Mouse (Mus musculus): Measurements from ENCODE around the gene Ttyh1. TPM values are rescaled to one million over a fixed set of nuclear protein-coding genes. Genes with fewer than 3 reads are reported as not detected.

Gene Ttyh1
- total and polyA plus RNA-seq, 3 experiments: 0.08 to 0.17 TPM; not detected in 1

DNA sequence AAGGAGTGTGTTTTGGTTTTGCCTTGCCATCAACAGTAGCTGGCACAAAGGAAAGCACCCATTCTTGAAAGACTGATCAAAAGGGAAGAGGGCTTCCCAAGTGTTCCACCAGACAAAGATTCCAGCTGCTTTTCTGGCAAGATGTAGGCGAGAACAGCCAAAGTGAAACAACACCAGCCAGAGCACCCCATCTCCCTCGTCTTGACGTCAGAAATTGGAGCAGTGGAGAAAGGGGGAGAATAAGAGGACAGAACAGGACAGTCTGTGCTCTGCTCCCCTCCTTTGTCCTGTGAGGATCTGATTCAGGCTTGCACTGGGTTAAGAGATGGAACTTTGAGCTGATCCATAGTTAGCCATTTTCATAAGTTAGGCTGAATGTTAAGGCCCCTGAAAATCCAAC is 7.4 kb upstream of the Ttyh1 start:
- no peaks in the 10 kb centered on the region for H3K9me3 ChIP-seq (replicated peaks; ENCODE audit: low read length)
- dilution Hi-C loops (cut with MboI; ENCODE audit: extremely low pct_ligation_motif_present, extremely low pct_unique_long_range_greater_than_20kb, low sequenced_read_pairs): no loop called here
- no peaks in the 10 kb centered on the region for H3K79me2 ChIP-seq (replicated peaks; ENCODE audit: control insufficient read depth, extremely low read depth, insufficient read depth, poor library complexity, severe bottlenecking)
- TF ChIP-seq ETS1 (conservative IDR thresholded peaks at IDR 0.05; ENCODE audit: low read depth, low read length): no peak
- TF ChIP-seq CTCF (conservative IDR thresholded peaks at IDR 0.05 in 1 of 2, IDR thresholded peaks at IDR 0.05 in 1 of 2; ENCODE audit: low read depth in 2 of 2, low read length in 2 of 2): no peak
- TF ChIP-seq SIN3A (IDR thresholded peaks at IDR 0.05; ENCODE audit: low read length): no peak
- in situ Hi-C loops (cut with MboI; ENCODE audit: low pct_ligation_motif_present, low pct_unique_long_range_greater_than_20kb, low sequenced_read_pairs): no loop called here
- no peak overlapping the region for H3K4me2 ChIP-seq (ENCODE audit: insufficient read depth, low read depth, poor library complexity, severe bottlenecking)
- H3K9ac ChIP-seq (ENCODE audit: insufficient read depth, low read depth): no peak overlapping the region
- no peaks in the 10 kb centered on the region for H3K27me3 ChIP-seq (replicated peaks)
- DNase-seq (ENCODE audit: extremely low read depth): no peak
- no peaks in the 10 kb centered on the region for H3K4me1 ChIP-seq (ENCODE audit: control insufficient read depth in 1 of 2, insufficient read depth in 2 of 2)
- H3K4me3 ChIP-seq (replicated peaks in 1 of 3; ENCODE audit: low read depth in 2 of 3, low read length in 2 of 3, poor library complexity in 1 of 3): no peak overlapping the region
- H3K27ac ChIP-seq (ENCODE audit: insufficient read depth, low read depth): no peak overlapping the region
- no peaks in the 10 kb centered on the region for H3K36me3 ChIP-seq (replicated peaks in 1 of 2; ENCODE audit: control insufficient read depth in 1 of 2, insufficient read depth in 1 of 2, low read length in 1 of 2)

DNA sequence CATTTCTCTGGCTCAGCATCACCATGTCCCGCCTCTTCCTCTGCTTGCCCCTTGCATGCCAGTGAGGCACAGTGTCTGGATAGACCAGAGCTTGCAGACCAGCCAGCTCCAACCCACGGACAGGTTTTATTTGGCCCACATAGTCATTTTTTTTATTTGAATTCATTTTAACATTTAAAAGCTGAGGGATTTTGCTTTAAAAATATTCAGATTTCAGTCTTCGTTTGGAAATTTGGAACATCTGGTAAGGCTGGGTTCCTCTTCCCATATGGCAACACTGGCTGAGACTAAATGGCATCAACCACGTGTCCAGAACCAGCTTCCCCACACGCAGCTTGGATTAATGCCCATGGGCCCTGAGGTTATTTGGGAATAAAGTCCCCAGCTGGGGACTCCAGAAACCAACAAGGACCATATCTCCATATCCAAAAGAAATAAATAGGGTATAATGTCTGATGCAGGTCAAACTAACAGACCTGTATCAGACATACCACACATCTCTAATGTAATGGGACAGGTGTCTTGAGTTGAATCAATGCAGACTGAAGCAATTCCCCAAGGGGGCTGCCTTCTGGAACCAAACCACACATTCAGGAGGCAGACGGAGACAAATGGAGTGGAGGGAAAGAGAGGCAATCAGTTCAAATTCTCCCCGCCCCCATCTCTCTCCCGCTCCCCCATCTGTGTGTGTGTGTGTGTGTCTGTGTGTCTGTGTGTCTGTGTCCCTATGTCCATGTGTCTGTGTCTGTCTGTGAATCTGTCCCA is 2.0 kb upstream of the Ttyh1 start:
- H3K27ac ChIP-seq (ENCODE audit: insufficient read depth, low read depth): no peak overlapping the region
- H3K27me3 ChIP-seq (replicated peaks): no peaks in the 10 kb centered on the region
- no peak for DNase-seq (ENCODE audit: extremely low read depth)

DNA sequence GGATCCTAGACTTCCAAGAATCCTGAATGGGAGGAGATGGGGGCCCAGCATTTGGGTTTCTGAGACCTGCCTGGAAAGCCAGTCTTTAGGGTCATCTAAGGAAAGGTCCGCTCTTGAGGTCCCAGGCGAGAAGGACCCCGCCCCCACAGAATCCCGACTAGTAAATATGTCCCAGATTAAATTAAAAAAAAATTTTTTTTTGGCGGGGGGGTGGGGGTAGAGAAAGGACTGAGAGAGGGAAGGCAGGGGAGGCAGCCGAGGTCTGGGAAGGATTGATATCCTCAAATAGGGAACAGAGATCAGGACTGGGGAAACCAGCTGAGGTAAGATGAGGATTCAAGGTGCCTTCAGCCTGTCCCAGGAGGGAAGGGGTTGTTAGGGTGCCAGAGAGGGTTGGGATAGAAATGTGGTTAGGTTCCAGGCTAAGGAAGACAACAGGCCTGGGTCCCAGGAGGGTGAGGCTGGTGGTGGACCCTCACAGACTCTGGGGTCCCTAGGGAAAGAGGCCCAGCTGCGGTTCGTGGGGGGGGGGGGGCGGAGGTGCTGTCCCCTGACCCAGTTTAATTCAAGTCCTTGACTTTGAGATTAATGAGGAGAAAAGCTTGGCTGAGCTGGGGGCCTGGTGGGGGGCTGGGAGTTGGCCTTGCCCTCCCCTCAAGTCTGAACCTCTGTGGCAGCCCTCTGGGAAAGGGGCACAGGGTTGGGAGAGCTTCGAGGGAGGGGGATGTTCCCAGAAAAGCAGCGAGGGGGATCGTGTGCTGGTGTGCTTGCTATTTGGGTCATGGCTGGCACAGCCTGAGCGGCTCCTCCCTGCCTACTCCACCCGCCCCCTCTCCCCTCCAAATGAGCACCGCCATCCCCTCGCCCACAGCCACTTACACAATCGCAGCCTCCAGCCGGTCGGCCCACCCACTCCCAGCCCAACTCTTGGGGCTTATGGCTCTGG is 1.0 kb downstream of the Ttyh1 start:
- no peaks in the 10 kb centered on the region for H3K36me3 ChIP-seq (replicated peaks in 1 of 2; ENCODE audit: control insufficient read depth in 1 of 2, insufficient read depth in 1 of 2, low read length in 1 of 2)
- H3K27me3 ChIP-seq (replicated peaks): no peaks in the 10 kb centered on the region
- dilution Hi-C loops (cut with MboI; ENCODE audit: extremely low pct_ligation_motif_present, extremely low pct_unique_long_range_greater_than_20kb, low sequenced_read_pairs) (no loop called here), in situ Hi-C loops (cut with MboI; ENCODE audit: low pct_ligation_motif_present, low pct_unique_long_range_greater_than_20kb, low sequenced_read_pairs) (loop anchor here (10.0 kb wide), 2 partner anchors 305 to 395 kb away; partner anchors contain the start of gene Tnnt1)
- TF ChIP-seq SIN3A (IDR thresholded peaks at IDR 0.05; ENCODE audit: low read length) (no peak), NRF1 (IDR thresholded peaks at IDR 0.05; ENCODE audit: low read depth, low read length) (no peak), MAZ (IDR thresholded peaks at IDR 0.05; ENCODE audit: low read depth, low read length) (no peak), KAT2A (IDR thresholded peaks at IDR 0.05; ENCODE audit: insufficient replicate concordance, low read length) (no peak), MAX (IDR thresholded peaks at IDR 0.05; ENCODE audit: low read length) (no peak), POLR2A (IDR thresholded peaks at IDR 0.05; ENCODE audit: low read depth, low read length) (no peak), IRF4 (IDR thresholded peaks at IDR 0.05; ENCODE audit: low read depth, low read length) (no peak), SMC3 (IDR thresholded peaks at IDR 0.05; ENCODE audit: low read depth, low read length) (no peak), UBTF (IDR thresholded peaks at IDR 0.05; ENCODE audit: low read depth, low read length) (no peak), PAX5 (IDR thresholded peaks at IDR 0.05; ENCODE audit: low read length) (no peak), RCOR1 (conservative IDR thresholded peaks at IDR 0.05; ENCODE audit: low read depth, low read length) (no peak), POLR2AphosphoS2 (IDR thresholded peaks at IDR 0.05; ENCODE audit: low read depth, low read length) (no peak), NELFE (IDR thresholded peaks at IDR 0.05; ENCODE audit: low read depth, low read length) (no peak), EP300 (IDR thresholded peaks at IDR 0.05; ENCODE audit: low read length) (no peak), ZKSCAN1 (IDR thresholded peaks at IDR 0.05; ENCODE audit: borderline replicate concordance, low read depth, low read length) (no peak), TBP (conservative IDR thresholded peaks at IDR 0.05; ENCODE audit: low read depth, low read length) (no peak)
- no peaks in the 10 kb centered on the region for H3K9me3 ChIP-seq (replicated peaks; ENCODE audit: low read length)
- H3K9ac ChIP-seq (ENCODE audit: insufficient read depth, low read depth): no peak overlapping the region
- H3K4me3 ChIP-seq (replicated peaks in 1 of 3; ENCODE audit: low read depth in 2 of 3, low read length in 2 of 3, poor library complexity in 1 of 3): no peak overlapping the region
- H3K79me2 ChIP-seq (replicated peaks; ENCODE audit: control insufficient read depth, extremely low read depth, insufficient read depth, poor library complexity, severe bottlenecking): no peaks in the 10 kb centered on the region
- H3K4me2 ChIP-seq (ENCODE audit: insufficient read depth, low read depth, poor library complexity, severe bottlenecking): no peak overlapping the region
- no peak overlapping the region for H3K27ac ChIP-seq (ENCODE audit: insufficient read depth, low read depth)
- H3K4me1 ChIP-seq (ENCODE audit: control insufficient read depth in 1 of 2, insufficient read depth in 2 of 2): peaks cover 0 to 5% of the 10 kb centered on the region in 2 experiments; a peak in 1 of 4 replicates
- DNase-seq (ENCODE audit: extremely low read depth): no peak

More for the DNA sequence above, 2.0 kb upstream of the Ttyh1 start:
- no peak overlapping the region for H3K9ac ChIP-seq (ENCODE audit: insufficient read depth, low read depth)
- dilution Hi-C loops (cut with MboI; ENCODE audit: extremely low pct_ligation_motif_present, extremely low pct_unique_long_range_greater_than_20kb, low sequenced_read_pairs): no loop called here
- H3K79me2 ChIP-seq (replicated peaks; ENCODE audit: control insufficient read depth, extremely low read depth, insufficient read depth, poor library complexity, severe bottlenecking): no peaks in the 10 kb centered on the region
- H3K4me1 ChIP-seq (ENCODE audit: control insufficient read depth in 1 of 2, insufficient read depth in 2 of 2): peaks cover 0 to 5% of the 10 kb centered on the region in 2 experiments; a peak in 1 of 4 replicates
- H3K36me3 ChIP-seq (replicated peaks in 1 of 2; ENCODE audit: control insufficient read depth in 1 of 2, insufficient read depth in 1 of 2, low read length in 1 of 2): no peaks in the 10 kb centered on the region
- H3K4me2 ChIP-seq (ENCODE audit: insufficient read depth, low read depth, poor library complexity, severe bottlenecking): no peak overlapping the region
- no peak overlapping the region for H3K4me3 ChIP-seq (replicated peaks in 1 of 3; ENCODE audit: low read depth in 2 of 3, low read length in 2 of 3, poor library complexity in 1 of 3)
- in situ Hi-C loops (cut with MboI; ENCODE audit: low pct_ligation_motif_present, low pct_unique_long_range_greater_than_20kb, low sequenced_read_pairs): no loop called here
- TF ChIP-seq MAFK (IDR thresholded peaks at IDR 0.05; ENCODE audit: insufficient replicate concordance, low read length): no peak
- no peak for TF ChIP-seq SIN3A (IDR thresholded peaks at IDR 0.05; ENCODE audit: low read length)
- TF ChIP-seq SMC3 (IDR thresholded peaks at IDR 0.05; ENCODE audit: low read depth, low read length): no peak
- no peak for TF ChIP-seq MXI1 (IDR thresholded peaks at IDR 0.05; ENCODE audit: low read depth, low read length)
- no peak for TF ChIP-seq KAT2A (IDR thresholded peaks at IDR 0.05; ENCODE audit: insufficient replicate concordance, low read length)
- TF ChIP-seq ZNF384 (IDR thresholded peaks at IDR 0.05; ENCODE audit: low read depth, low read length): no peak
- no peaks in the 10 kb centered on the region for H3K9me3 ChIP-seq (replicated peaks; ENCODE audit: low read length)
